Mouse (Mus musculus): ENCODE measurements around the gene Lyrm1.

Lyrm1 gene

DNA sequence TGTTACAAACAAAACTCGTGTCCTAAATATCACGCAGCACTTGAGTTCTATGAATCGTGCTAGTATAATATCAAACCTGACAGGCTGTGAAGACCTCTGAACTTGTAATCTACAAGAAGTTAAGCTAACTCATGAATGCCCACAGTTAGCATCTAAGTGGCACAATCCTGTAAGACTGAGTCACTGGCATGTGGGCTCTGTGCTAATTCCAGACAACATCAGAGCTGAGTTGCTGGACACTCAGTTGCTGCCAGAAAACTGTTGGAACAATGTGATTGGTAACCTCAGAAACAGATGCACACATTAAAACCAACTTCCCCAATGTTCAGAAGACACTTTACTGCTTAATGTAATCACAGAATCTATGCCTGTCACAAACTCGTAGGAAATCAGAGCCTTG, 7.8 kb upstream of the Lyrm1 start:
- DNase-seq (ENCODE audit: extremely low spot score, low spot score) = no peak

DNA sequence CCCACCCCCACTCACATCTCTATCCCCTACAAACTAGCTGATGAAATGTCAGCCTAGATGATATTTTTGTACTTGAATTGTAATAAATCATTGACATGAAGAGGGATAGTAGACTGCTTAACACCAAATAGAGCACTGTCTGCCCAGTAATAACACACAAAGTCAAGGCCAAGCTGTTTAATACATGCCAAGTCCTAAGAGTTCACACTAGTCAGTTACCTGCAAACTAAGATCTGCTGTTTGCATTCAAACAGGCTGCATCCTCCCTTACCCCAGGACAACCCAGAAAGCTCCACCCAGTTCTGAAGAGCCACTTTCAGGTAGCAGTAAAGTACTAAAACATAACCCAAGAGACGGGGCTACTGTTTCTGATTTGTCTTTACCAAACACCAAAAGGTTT, 3.5 kb upstream of the Lyrm1 start:
- DNase-seq (ENCODE audit: extremely low spot score, low spot score) = no peak

DNA sequence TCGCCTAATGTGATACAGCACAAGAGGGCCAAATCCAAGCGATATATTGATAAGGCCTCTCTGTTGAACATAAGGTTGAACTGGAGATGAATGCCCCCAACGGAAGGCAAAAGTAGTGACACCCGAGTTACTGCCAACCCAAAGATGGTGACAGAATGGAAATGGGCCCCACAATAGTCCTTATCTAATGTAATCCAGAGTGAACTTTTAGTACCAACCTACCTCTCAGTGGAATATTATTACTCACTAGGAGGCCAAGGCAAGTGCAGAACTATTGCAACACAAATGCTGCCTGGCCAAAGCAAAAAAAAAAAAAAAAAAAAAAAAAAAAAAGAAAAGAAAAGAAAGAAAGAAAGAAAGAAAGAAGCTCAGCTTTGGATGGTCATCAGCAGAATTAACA, 2.9 kb upstream of the Lyrm1 start:
- no peak for DNase-seq (ENCODE audit: extremely low spot score, low spot score)

DNA sequence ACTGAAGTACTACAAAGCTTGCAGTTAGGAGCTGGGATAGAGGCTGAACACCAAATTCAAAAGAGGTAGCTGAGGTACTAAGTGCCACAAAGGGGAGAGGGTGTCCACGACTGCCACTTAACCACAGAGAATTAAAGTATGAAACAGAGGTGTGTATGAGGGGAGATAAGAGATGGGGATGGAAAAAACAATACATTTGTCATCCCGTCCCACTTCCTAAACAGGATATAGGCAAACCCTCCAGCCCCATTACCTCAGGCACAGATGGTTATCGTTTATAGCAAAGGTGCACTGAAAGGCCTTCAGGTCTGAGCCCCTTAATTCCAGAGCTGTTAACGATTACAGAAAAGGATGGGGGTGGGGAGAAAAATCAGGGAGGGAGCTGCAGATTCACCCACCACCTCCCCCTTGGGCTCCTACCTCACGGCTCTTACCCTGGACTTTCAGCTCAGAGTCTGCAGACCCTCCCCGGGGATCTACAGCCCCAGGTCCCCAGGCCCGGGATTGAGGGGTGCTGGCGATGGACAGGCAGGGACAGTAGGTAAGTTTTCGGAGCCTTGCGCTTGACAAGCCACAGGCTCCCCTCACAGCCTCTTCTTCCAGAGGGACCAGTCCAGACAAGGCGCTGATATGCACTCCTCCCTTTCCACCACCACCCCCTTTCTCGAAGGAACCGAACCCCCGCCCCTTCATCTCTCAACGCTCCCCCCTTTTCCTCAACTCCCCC, 680 bp upstream of the Lyrm1 start:
- no peak for DNase-seq (ENCODE audit: extremely low spot score, low spot score)

DNA sequence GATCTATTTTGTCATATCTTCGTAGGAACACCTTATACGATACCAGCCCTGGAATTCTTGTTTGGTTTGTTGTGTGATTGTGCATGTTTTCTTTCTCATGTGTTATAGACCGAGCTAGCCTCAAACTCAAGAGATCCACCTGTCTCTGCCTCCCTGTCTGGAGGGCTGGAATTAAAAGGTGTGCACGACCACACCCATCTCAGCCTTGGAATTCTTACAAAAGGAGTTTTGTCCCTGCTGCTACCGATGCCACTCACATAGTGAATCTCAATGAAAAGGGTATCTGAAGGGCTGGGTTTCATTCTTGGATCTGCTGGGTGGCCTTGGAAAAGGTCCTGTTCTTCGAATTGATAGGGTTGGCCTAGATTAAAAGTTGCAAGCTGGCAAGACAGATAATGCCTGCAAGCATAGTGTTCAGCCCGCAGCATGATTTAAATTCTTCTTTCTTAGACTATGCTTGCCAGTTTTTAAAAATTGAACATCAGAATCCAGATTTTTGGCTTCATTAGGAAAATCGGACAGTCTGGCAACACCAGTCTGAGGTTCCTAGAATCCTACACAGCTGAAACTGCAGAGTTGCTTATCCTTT, 2.0 kb downstream of the Lyrm1 start:
- no peak for DNase-seq (ENCODE audit: extremely low spot score, low spot score)

DNA sequence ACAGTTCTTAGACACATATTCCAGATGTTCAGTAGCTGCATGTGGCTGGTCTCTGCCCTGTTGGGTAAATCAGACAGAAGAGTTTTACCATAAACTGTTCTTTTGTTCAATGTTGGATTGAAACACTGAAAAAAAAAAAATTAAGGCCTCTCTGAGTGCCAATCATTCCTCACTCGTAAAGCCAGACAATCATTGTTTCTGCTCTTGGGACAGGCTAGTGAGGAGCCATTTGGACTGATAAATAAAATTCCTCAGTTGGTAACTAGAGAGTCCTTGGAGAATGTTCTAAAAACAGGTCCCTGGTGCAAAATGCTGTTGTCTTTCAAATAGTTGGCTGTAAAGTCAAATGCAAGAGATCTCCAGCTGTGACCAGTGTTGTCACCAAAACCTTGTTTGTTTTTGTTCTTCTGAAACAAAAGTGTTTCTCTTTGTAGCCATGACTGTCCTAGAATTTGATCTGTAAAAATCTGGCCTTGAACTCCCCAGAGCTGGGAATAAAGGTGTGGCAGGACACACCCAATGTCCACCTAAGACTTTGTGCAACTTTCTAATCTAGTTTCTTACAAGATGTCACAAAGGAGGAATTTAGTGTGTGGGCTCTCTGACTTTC, 2.7 kb downstream of the Lyrm1 start:
- no peak for DNase-seq (ENCODE audit: extremely low spot score, low spot score)

DNA sequence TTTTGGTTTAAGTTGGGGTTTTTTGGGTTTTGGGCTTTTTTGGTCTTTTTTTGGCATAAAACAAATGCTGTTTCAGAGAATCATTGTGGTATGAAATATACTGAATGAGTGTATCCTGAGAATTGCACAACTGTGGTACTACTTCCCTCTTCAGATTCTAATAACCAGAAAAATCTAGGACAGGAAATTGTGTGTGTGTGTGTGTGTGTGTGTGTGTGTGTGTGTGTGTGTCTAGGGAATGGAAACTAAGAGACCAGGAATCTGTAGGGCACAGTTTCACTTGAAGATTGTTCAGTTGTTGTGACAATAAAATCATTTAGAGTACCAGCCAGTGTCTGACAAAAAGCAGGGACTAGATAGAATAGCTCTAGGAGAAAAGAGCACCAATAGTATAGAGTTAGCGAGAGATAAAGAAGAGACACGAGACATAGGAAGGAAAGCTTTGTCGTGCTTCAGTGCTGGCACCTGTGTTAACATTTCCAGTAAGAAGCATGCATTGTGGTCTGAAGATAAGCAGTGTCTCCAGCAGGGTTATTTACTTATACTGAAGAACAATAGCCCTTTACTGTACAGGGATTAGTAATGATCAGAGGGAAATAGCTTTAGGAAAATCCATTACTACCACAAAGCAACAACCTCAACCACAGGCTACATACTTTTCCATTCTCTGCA, 3.9 kb downstream of the Lyrm1 start:
- DNase-seq (ENCODE audit: extremely low spot score, low spot score) = no peak

DNA sequence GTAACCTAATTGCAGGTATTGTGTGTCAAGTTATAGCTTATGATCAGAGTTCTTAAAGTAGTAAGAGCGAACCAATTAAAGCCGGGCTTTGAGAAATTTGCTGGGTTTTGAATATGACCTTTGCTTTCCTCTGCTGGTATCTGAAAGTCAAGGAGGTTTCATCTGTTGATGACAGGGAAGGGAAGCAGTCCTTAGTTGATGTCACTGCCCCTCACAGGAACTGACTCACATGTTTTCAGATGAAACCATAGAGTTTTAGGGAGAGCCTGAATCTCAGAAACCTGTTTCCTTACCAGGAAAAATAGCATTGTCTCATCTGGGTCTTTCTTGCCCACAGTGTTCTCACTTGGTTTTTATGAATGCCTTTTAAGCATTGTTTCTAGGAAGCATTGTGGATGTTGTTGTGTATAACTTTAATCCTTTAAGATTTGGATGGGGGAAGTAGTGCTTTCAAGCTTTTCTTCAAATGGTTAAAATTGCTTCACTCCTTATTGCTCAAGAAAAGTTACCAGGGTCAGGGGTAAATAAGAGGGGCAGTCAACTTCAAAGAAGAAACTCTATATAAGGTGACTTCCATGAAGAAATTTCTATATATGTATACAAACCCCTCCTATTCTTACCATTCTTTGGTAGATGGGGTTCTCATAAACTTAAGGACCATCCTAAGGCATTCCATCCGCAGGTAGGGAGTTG, 11.0 kb downstream of the Lyrm1 start:
- DNase-seq (ENCODE audit: extremely low spot score, low spot score) = no peak

DNA sequence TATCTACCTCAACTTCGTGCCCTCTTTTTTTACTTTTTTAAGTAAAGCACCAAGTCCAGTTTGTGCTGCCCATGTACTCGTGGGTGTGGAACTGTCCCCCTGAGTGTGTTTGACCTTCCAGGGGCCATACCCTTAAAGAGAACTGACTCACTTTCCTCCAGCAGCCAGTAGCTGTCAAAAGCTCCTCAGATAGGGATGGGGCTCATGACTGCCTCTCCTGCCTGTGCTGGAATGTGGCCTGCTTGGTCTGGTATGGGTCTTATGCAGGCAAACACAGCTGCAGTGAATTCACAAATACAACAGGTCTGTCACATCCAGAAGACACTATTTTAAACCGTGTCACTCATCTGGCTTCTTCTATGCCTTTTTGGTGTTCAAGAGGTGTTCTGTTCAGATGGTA, 16.1 kb downstream of the Lyrm1 start:
- DNase-seq (ENCODE audit: extremely low spot score, low spot score) = no peak

DNA sequence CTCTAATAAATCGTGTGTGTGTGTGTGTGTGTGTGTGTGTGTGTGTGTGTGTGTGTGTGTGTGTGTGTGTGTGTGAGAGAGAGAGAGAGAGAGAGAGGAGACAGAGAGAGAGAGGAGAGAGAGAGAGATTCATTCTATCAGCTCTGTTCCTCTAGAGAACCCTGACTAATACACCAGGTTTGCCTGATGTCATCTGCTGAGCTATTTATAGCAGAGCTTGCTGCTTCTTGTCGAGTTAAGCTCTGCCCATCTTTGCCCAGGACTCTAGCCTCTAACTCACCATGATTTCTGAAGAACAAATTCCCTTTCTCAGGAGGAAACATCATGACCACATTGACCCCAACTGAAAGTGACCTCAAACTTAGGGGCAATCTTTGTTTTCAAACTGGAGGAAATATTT, 24.8 kb downstream of the Lyrm1 start:
- no peak for DNase-seq (ENCODE audit: extremely low spot score, low spot score)

DNA sequence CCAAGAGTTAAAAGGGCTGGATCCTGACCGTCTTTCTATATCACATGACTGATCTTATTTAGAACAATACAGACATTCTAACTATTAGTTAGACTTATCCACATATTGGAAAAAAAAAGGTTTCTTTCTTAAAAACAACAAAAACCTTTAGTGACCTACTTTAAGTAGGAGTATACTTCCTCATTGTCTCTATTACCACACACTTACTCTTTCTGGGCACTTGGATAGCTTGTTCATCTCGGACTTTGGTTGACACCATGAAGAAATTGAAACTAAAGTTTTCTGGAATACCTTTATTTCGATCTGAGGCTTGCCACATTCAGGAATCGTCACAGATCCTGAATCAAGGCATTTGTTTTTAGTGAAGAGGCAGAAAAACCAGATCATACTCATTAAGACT, 25.4 kb downstream of the Lyrm1 start:
- no peak for DNase-seq (ENCODE audit: extremely low spot score, low spot score)

DNA sequence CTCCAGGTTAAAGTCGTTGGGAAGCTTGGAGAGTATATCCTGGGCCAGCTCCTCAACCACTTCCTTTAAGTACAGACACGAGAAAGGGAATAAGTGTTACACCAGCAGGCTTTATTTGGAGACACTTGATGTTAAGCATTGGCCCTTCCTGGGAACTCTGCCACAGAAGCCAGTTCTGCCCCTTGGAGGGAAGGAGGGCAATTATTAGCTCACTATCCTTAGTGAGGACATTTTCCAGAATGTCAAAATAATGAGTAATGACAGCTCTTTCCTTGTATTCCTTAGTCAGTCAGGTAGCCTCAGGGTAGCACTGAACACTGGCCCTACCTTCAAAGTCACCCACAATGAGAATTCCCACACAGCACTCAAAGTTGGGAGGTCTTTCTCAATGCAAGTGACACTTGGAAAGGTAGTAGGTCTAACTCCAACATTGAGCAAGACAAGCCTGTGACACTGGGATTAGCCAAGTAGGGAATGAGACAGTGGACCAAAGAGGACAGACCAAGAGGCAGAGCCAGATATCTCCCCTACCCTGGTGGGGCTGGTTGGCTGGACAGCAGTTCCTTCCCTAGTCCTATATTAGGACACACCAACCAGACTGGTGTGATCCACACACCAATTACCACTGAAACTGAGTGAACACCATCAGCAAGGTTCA, 33.3 kb downstream of the Lyrm1 start:
- no peak for DNase-seq (ENCODE audit: extremely low spot score, low spot score)

DNA sequence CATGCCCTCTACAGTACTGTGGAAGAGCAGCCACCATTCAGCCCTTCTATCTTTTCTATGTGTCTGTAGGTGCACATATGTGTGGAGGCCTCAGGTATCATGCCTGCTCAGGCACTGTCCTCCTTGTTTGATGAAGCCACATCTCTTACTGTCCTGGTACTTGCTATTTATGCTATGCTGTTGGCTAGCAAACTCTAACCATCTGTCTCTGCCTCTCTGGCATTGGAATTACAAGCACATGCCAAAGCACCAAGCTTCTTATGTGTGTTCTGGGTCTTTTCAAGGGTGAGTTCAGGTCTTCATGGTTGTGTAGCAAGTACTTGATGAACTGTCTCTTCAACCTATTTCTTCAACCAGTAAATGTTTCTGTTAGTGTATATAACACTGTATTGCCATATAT, 40.7 kb downstream of the Lyrm1 start:
- DNase-seq (ENCODE audit: extremely low spot score, low spot score) = no peak

DNA sequence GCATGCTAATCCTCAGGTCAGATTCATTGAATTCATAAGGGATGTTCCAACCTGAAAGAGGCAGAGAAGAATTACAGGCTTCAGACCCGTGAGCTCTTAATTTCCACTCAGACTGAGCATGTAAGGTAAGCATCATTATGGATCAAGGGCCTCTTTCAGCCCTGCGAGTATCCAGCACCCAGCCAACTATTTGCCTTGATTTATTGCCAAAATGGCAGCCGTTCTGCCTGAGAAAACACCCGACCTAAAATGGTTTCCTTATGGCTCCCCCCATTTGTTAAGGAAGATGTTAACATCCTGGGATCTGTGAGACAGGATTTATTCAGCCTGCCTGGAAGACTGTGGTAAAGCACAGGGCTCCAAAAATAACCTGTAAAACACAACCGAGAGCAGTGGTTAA, 41.4 kb downstream of the Lyrm1 start:
- DNase-seq (ENCODE audit: extremely low spot score, low spot score) = no peak

DNA sequence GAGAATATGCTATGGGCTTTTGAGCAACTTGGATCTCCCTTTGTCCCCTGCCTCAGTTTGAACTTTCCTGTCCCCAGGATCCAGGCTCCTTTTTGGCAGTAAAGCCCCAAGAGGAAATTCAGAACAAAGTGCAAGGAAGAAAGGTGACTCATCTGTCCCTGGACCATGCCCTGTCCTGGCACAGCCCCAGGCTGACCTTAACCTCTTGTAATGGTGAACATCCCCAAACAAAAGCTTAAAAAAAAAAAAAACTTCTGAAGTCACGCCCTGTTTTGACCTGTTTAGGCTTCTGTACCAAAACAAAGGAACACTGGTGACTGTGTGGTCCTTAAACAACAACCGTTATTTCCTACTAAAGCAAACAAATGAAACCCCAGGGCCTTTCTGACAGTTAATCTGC, 45.9 kb downstream of the Lyrm1 start:
- DNase-seq (ENCODE audit: extremely low spot score, low spot score) = no peak

DNA sequence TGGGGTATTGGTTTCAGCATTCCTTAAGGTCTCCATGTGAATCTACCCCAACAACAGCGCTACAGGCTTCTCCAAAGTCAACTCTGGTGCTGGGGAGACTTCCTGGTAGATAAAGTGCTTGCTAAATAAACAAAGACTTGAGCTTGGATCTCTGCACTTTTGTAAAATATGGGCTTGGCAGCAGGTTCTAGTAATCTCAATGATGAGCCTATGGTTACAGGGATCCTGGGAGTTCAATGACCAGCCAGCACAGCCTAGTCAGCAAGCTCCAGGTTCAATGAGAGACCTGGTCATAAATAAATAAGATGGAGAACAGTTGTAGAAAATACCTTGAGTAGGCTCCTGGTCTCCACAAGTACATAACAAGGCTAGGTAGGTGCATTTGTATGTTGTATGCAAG, 58.4 kb downstream of the Lyrm1 start:
- no peak for DNase-seq (ENCODE audit: extremely low spot score, low spot score)

DNA sequence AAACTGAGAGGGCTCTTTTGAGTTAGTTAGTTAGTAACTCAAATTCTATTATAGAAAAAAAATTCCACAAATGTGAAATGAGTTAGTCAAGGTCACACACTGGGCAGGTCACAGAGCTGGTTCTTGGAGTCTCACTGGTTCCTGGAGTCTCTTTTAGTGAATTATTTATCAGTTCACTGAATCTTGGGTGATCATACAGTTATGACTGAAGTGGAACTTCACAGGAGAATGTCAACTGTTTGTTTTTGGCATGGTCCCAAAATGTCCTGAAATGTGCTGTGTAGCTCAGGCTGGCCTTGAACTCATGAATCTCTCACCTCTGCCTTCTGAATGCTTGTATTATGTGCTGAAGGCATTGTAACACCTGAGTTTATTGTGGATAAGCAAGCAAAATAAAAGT, 61.8 kb downstream of the Lyrm1 start:
- DNase-seq (ENCODE audit: extremely low spot score, low spot score) = no peak

DNA sequence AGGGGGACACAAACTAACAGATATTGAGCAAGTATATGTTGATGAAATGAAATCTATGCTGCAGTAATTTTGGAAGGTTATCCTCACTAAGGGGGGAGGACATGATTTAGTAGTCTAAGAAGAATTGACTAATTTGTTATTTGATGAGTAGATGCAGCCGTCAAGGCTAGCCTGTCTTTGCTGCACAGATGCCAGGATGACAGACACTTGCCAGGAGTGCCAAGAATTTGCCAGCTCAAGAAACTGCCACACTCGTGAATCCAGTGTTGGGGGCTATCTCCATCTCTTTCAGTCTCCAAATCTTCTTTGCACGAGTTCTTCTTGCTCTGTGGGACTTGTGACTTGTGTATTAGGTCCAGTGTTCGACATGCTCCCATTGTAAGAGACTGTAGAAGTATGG, 63.4 kb downstream of the Lyrm1 start:
- no peak for DNase-seq (ENCODE audit: extremely low spot score, low spot score)

DNA sequence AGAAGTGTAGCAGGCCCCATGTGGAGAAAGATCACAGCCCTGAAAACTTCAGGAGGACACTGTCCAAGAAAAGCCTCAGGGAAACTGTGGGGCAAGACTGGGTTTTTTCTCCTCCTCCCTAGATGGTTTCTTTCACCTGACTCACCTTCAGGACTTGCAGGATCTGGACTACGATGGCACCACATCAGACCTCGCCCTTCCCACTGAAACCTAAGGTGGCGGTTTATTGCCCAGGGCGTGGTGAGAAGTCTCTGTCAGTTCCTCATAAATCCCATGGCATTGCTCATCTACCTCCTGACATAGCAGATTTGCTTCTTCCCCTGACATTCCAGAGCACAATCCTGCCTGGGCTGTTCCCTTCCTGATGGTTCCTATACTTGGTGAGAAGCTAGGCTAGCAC, 63.8 kb downstream of the Lyrm1 start:
- DNase-seq (ENCODE audit: extremely low spot score, low spot score) = no peak

DNA sequence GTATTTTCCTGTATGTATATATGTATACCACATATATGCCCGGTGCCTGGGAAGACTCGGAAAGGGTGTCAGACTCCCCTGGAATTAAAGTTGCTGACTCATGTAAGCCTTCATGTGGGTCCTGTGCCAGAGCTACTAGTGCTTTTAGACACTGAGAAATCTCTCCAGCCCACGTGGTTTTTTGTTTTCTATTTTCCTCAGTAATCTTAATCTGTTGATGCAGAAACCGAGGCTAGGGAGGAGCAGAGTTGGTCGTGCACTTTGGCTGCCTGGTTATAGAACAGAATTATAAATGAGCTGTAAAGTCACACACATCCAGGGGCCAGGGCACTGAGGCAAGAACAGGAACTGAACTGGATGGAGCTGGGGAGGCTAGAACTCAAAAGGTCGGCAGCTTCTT, 64.3 kb downstream of the Lyrm1 start:
- no peak for DNase-seq (ENCODE audit: extremely low spot score, low spot score)

DNA sequence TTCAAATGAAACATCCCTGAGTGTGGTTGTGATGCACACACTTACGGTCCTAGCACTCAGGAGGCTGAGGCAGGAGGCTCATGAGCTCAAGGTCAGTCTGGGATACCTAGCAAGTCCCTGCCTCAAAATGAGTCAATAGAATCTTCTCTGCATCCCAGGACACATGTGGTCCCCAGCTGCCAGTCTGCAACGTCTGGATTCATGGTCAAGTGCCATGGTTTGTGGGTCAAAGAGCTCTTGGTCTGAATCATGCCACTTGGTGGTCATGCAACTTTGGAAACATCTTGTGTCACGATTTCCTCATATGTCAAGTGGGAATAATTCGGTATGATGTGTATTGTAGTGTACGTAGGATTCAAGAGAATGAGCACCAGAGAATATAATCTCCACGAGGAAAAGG, 64.9 kb downstream of the Lyrm1 start:
- no peak for DNase-seq (ENCODE audit: extremely low spot score, low spot score)

DNA sequence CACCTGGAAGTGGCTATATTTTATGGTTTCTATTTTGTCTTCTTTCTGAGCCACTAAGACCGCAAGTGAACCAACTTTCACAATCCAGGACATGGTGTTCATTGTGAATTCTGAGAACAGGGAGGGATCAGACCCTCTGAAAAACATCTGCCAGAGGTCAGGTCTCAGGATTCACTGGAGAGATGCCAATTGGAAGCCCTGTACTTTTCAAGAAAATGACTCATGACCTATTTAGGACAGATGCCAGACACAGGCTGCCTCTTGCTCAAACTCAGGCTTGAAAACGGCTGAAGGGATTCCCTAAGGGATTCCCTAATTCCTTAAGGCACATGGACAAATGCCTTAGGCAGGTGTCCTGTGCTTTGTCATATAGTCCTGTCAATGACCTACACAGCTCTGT, 65.4 kb downstream of the Lyrm1 start:
- no peak for DNase-seq (ENCODE audit: extremely low spot score, low spot score)

Measured in neural tube, embryonic 10.5 days (tissue).